Mouse (Mus musculus) heart, adult 11 months (tissue): ENCODE measurements around the gene Gnrhr.
A peak's percentile ranks its signal among the peaks of the same experiment; 100 is the strongest.

Experiments
- DNase-seq: peaks from one replicate; pipeline ENCODE4 v3.0.0; 2022

The Gnrhr gene

DNA sequence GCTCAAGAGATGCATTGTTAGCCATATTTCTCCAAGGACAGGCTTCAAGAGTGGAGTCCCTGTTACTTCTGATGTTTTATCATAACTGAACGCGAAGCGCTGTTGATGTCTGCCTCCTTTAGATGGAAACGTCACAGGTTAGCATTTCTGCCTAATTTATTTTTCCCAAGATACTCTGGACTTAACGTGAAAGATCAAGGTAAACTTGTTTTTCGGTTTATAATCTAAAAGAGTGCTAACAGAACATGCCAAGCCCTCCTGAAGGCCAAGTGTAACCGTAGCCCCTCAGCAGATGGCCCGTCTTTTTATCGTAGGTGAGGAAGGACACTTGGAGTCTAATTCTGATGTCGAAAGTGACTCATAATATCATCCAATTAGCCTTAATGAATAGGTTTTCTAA, at the start of gene Gnrhr:
Gene Gnrhr (minus strand): TSS at position 101 of the 400 bp plus-strand sequence.
- DNase-seq: no peak

- DNase-seq: no peak
These were observed 48.9 kb upstream of the Gnrhr start for GRCm38 (mm10) chr5:86246559-86246958.

DNA sequence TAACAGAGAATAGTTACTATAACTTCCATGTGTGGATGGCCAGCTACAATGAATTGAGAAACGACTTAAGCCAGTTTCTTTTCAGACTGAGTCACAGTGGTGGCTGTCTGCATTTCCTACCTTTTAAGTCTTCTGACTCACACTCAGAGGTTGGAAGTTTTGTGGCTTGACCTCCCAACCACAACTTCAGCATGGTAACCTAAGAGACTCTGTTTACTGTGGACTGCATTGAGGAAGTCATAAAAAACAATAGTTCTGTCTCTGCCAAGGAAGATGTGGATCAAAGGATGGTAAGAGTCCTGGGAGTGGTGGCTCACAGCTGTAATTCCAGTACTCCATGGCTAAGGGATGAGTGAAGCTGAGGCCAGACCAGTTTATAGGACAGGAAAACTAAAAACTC, 47.2 kb upstream of the Gnrhr start:
- DNase-seq: no peak

- no peak for DNase-seq
These were observed 46.6 kb upstream of the Gnrhr start for GRCm38 (mm10) chr5:86244275-86244674.

GRCm38 (mm10) chr5:86227156-86227853, 29.6 kb upstream of the Gnrhr start:
- no peak for DNase-seq

DNA sequence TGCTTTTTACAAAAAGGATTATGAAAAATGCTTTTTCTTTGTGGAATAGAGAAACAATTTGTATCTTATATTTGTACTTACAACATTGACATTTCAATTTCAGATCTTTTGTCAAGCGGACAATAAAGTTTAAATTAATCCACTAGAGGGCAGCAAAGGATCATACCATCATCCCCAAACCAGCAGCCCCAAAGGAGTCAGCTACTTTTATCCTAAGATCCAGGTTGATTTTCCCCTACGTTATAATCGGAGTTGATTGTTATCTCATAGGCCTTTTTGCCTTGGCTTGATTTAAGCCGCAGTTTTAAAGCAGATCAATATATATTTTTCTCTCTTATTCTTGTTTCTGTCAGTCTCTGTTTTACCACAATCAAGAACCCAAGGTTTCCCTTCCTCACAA, 6.3 kb downstream of the Gnrhr start:
- no peak for DNase-seq

DNA sequence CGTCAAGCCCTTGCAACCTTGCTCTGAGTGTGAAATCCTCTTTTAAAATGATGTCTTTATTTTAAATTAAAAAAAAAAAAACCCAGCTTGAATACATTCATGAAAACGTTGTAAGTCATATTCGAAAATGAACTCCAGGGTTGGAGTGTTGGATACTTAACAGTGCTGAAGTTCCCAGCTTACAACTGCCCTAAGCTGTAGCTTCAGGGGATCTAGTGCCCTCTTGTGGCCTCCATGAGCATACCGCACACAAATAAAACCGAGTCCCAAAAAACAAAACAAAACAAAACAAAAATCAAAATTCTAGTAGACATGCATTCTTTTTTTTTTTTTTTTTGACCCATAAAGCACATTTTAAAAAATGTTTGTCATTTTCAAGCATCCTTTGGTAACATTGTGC, 6.9 kb downstream of the Gnrhr start:
- DNase-seq: no peak

DNA sequence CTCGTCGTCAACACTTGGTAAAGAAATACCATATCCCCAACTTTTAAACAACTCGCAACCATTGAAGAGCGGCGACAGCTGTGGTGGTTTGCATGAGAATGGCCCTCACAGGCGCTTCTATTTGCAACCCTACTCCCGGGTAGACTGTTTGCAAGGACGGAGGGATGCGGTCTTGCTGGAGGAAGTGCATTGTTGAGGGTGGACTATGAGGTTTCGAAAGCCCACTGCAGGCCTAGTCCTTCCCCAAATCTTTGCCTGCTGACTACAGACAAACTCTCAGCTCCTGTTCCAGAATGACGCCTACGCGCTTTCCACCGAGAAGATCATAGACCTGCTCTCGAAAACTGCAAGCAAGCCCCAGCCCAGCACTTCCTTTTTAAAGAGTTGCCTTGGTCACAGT, 7.4 kb downstream of the Gnrhr start:
- peak; percentile 92 for DNase-seq

GRCm38 (mm10) chr5:86187441-86187840, 10.3 kb downstream of the Gnrhr start:
- no peak for DNase-seq

GRCm38 (mm10) chr5:86173778-86174177, 23.9 kb downstream of the Gnrhr start:
- DNase-seq: no peak

DNA sequence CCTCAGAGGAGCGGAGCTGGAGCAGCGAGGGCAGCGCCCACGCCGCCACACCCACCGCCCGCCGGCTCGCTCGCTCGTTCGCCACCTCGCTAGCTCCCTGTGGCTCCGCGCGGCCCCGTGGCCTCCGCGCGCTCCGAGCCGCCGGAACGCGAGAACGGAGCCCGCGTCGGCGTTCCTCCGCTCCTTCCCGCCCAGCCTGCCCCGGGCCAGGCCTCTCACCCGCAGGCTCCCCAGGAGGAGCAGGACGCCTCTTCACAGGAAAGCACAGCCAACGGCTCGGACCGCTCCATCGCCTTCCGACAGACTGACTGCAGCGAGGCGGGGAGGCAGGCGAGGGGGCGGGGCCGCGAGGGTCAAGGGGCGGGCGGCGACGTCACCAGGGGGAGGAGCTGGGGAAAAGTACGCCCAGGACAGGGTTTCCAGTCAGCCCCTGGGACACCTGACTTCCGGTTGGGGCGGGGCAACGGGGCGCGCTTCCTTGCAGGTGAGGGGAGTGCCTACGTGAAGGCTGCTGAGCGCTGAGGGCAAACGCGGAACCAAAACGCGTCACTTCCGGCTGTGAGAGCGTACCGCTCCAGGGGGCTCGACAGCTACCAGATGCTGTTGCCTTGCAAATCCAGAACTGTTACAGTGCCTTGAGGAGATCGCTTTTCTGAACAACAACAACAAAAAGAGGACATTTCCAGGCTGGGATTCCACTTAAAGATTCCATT, 25.1 kb downstream of the Gnrhr start, which contains the start of gene Uba6:
Gene Uba6 (minus strand): TSS at position 355 of the 713 bp plus-strand sequence.
- peak; percentile 100 for DNase-seq

DNA sequence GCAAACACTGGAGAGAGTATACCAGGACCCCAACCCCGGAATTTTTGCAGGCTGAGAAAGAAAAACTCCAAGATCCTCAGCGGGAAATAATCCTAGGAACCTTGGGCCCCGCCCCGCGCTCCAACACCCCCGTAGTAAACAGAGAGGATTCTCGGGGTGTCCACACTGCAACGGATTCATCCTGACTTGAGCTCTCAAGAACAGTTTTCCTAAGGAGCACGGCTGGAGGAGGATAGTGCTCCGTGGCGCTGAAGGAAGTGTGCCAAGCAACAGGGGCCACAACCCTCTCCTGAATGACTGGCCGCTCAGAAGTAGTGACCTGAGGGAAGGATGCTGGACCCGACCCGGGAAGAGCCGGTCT, 25.6 kb downstream of the Gnrhr start:
- no peak for DNase-seq
